Mouse (Mus musculus) cortical plate, adult 2 months (tissue): ENCODE results near the gene Tbc1d2.

Experiments used
- CTCF ChIP-seq: fragments of 200-500 bp; IDR thresholded peaks from 2 replicates; pipeline ENCODE4 v1.5.1; 2011; ENCODE audit warnings: mild to moderate bottlenecking, control low read depth, low read length; ENCODE audit not compliant: insufficient read depth; ENCODE audit errors: extremely low read depth
- POLR2A ChIP-seq: fragments of 200-500 bp; IDR thresholded peaks from 2 replicates; pipeline ENCODE4 v1.6.1; 2011; ENCODE audit warnings: mild to moderate bottlenecking, low read length, control low read depth; ENCODE audit not compliant: insufficient read depth; ENCODE audit errors: extremely low read depth

DNA sequence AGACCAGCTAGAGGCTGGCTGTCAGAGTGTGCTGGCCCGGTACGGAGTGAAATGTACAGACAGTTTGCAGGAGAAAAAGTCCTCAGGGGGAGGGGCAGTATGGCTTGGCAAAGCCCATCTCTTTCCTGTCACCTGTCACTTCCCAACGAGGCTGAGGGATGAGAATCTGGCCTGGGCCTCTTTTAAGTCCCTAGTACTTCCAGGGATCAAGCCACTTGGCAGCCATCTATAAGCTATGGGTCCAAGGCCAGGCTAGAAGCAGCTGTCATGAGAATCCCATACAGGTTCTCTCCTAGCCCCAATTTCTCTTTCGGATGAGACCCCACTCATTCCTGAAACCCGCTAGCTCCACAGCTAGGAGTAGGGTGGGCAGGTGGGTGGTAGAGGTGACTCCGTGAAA, 53.6 kb downstream of the Tbc1d2 start:
- TF ChIP-seq CTCF, result no peak
- TF ChIP-seq POLR2A, result no peak
